Mouse (Mus musculus) bone marrow, adult 2 months (tissue): Measurements from ENCODE around the gene Atp13a1.

Source experiments
- CTCF ChIP-seq: fragments of 200-500 bp; IDR thresholded peaks from 2 replicates; pipeline ENCODE4 v1.5.1; 2011; ENCODE audit warnings: low read length, control low read depth; ENCODE audit not compliant: control insufficient read depth, insufficient read depth
- POLR2A ChIP-seq: fragments of 200-500 bp; IDR thresholded peaks from 2 replicates; pipeline ENCODE4 v1.6.1; 2011; ENCODE audit warnings: low read depth, mild to moderate bottlenecking, control low read depth, low read length, borderline replicate concordance; ENCODE audit not compliant: control insufficient read depth

GRCm38 (mm10) chr8:69741231-69741630, 49.7 kb upstream of the Atp13a1 start:
- TF ChIP-seq CTCF, result no peak
- no peak for TF ChIP-seq POLR2A
